Mouse (Mus musculus): Measurements from ENCODE around the gene Ctnnd2.

The Ctnnd2 gene

DNA sequence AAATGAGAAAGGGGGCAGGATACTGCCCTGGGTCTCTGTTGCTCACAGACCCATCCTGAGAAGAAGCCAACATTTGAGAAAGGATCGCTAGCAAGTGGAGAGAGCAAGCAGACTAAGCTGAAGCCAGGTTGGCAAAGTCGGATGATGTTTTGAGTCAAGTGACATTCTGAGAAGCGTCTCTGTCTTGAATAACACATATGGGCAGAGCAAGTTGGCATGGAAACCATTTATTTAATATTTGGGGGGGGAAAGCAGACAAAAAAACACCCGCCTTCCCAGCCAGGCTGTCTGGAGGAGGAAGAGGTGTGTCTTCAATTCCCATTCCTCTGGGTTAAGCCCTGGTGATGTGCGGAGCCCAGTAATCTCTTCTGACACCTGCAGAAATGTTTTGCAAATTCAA, 832.1 kb downstream of the Ctnnd2 start:
- no peak for DNase-seq

- no peak for DNase-seq
Measured at GRCm38 (mm10) chr15:31004976-31005375, 832.6 kb downstream of the Ctnnd2 start.

GRCm38 (mm10) chr15:31006050-31006824, 833.8 kb downstream of the Ctnnd2 start:
- DNase-seq = no peak

DNA sequence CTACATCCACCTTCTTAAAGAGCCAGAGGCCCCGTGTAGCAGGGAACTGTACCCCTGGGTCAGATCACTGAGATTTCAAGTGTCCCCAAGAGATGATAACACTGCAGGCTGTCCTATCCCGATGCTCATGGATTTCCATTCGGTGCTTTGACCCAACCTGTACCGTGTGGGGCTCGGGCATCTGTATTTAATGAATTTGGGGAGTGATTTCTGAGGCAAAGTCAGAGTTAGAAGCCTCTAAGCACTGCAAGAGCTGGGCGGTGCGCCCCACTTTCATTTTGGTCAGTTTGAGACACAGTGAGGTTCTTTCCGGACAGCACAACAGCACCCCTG, 834.4 kb downstream of the Ctnnd2 start:
- DNase-seq = no peak

DNA sequence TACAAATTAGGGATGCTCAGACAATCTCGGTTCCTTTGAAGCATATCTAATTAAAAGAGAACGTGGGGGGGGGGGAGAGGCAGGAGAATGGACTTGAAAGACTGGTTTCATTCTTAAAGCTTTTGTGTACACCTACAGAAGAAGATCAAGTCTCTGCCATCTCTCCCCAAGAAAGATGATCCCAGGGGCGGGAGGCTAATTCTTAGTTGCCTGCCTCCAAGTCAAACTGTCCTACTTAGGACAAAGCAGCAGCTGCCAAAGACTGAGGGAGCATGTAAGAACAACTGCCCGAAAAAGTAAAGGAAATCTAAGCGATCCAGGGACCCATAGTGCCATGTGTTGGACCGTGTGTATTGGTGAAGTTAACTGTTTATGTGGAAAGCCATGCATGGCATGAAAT, 836.2 kb downstream of the Ctnnd2 start:
- DNase-seq = no peak

GRCm38 (mm10) chr15:31020769-31021168, 848.4 kb downstream of the Ctnnd2 start:
- no peak for DNase-seq

GRCm38 (mm10) chr15:31022012-31022411, 849.6 kb downstream of the Ctnnd2 start:
- no peak for DNase-seq

DNA sequence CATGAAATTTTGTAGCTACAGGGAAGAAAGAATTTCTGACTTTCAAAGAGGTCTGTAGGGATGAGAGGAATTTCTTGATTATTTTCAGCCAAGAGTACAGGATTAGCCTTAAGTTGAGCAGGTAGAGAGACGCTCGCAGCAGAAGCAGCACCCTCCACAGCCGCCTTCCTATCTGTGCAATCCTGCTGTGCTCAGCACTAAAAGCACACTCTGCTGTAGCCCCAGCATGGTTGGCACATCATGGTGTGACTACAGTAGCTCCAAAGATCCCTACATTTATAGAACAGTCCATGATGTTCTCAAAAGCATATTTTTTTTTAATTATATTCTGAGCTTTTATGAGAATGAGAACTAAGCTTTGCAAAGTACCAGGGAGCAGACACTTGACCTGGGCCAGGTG, 850.1 kb downstream of the Ctnnd2 start:
- DNase-seq = no peak

GRCm38 (mm10) chr15:31023766-31024165, 851.4 kb downstream of the Ctnnd2 start:
- no peak for DNase-seq

DNA sequence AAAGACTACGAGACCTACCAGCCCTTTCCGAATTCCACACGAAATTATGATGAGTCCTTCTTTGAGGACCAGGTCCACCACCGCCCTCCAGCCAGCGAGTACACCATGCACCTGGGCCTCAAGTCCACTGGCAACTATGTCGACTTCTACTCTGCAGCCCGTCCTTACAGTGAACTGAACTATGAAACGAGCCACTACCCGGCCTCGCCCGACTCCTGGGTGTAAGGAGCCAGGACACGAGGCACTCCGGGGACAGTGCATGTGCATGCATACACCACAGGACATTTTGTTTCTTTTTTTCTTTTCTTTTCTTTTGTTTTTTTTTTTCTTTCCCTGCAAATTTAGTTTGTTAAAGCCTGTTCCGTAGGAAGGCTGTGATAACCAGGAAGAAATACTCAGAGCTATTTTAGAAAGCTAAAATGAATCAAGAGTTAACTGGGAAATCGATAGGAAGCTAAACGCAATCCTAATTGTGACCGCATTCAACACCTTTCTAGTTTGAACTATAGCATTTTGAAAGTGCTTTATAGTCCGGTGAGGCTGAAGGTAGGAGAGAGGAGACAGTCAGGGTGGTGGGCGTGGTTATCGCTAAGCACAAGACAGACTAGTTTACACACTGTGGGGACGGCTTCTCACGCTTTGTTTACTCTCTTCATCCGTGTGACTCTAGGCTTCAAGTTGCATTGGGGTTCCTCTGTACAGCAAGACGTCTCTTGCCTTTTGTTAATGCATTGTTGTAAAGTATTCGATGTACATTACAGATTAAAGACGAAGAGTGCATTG, 855.2 kb downstream of the Ctnnd2 start:
- DNase-seq = no peak

DNA sequence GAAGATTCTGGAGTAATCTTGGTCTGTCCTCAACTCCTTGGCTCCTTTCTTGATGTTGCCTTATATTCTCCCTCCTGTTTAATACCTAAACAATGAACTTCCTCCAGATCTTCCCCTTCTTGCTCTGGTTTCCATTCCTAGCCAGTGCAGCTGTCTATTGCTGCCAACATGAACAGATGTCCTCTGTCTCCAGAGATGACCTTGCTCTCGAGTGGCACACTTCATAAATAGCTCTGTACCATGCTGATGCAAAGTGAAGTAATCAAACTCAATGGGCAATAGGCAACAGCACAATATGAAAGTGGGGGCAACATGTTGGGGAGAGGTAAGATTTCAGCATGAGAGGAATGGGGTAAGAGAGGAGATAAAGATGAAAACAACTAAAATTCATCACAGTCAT, 872.6 kb downstream of the Ctnnd2 start:
- no peak for DNase-seq

- no peak for DNase-seq
Measured at GRCm38 (mm10) chr15:31051496-31051895, 879.1 kb downstream of the Ctnnd2 start.

- no peak for DNase-seq
Measured at GRCm38 (mm10) chr15:31056145-31056544, 883.8 kb downstream of the Ctnnd2 start.

GRCm38 (mm10) chr15:31058315-31058714, 885.9 kb downstream of the Ctnnd2 start:
- peak in 1 of 2 experiments; percentile 22 for DNase-seq

DNA sequence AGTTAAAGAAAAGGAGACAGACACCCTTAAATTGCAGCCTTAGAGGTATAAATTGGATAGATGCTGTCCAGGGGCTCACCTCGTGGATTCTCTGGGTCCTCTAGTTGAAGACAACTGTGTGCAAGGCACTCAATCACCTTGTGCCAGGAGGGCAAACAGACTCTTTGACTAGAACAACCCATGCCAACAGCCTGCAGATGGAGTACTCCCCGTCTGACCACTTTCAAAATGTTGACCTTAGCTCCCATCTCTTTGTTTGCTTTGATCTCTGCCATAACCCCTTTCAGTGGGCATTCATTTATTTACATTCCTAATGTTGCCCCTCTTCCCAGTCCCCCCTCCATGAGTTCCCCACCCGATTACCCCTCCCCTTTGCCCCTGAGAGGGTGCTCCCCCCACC, 891.3 kb downstream of the Ctnnd2 start:
- DNase-seq = no peak

DNA sequence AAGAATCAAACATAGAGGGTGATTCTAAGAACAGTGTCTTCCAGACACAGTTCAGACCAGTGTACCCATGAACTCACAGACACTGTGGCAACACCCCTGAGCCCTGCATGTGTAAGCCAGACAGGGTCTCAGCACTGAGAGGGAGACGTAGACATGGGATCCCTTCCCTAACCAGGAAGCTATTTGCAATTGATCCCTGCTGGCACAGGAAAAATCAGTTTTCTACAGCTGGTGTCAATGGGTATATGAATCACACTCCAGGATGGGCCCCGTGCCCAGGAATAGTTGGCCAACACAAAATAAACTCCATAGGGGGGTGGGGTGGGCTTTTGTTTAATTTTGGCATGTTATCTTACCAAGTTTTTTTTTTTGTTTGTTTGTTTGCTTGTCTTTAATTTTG, 895.7 kb downstream of the Ctnnd2 start:
- DNase-seq = no peak

DNA sequence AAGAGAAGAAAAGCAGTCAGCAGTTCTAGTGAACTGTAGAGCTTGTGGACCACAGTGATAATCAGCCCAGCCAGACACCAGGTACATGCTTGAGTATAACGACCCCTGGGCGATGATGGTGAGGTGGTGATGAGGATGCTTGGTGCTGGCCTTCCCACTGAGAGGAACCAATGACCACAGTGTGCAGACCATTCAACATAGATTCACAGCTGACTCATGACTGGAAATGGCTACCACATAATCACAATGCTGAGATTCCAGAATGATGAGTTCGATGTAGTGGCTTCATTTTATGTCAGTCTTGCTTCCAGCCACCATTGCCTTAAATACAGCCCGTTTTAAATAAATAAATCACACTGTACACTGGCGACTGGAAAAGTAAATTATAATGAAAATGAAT, 897.9 kb downstream of the Ctnnd2 start:
- no peak for DNase-seq
